Mouse (Mus musculus): ENCODE data around the gene Fem1a. TPM values are rescaled to one million over a fixed set of nuclear protein-coding genes. Genes with fewer than 3 reads are reported as not detected.

Gene Fem1a
- polyA plus RNA-seq, 1 experiment from 2014 or later = 21.8 TPM

DNA sequence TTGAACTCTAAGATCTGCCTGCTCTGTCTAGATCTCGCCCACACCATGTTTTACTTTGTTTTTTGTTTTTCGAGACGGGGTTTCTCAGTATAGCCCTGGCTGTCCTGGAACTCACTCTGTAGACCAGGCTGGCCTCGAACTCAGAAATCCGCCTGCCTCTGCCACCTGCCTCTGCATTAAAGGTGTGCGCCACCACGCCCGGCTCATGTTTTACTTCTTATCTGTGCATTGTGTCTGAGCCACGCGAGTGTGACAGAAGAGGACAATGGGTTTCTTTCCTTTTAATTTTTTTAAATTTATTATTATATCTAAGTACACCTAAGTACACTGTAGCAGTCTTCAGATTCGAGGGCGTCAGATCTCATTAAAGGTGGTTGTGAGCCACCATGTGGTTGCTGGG lies 37.4 kb upstream of the Fem1a start:
- H3K36me3 ChIP-seq (replicated peaks; ENCODE audit: control insufficient read depth, insufficient read depth) = no peaks in the 10 kb centered on the region; the same call in 1 of the 2 replicates
- 52% methylated on average over 12 of the region's 12 CpGs for WGBS
- H3K9me3 ChIP-seq (ENCODE audit: control insufficient read depth, low read length) = no peaks in the 10 kb centered on the region
- no peak for ATAC-seq (ENCODE audit: low FRiP score)
- peak overlapping the region; percentile 85 for H3K4me3 ChIP-seq (replicated peaks; ENCODE audit: low read length)
- H3K4me2 ChIP-seq (replicated peaks) = peak overlapping the region; percentile 90
- no peaks in the 10 kb centered on the region for H3K27me3 ChIP-seq (ENCODE audit: control insufficient read depth, insufficient read depth, low read length)
- DNase-seq (ENCODE audit: low spot score) = no peak
- peak overlapping the region; percentile 86 for H3K27ac ChIP-seq
- H3K4me1 ChIP-seq (replicated peaks; ENCODE audit: control insufficient read depth, insufficient read depth, low read length) = peaks cover 18% of the 10 kb centered on the region
- H3K9ac ChIP-seq = peak overlapping the region; percentile 92

DNA sequence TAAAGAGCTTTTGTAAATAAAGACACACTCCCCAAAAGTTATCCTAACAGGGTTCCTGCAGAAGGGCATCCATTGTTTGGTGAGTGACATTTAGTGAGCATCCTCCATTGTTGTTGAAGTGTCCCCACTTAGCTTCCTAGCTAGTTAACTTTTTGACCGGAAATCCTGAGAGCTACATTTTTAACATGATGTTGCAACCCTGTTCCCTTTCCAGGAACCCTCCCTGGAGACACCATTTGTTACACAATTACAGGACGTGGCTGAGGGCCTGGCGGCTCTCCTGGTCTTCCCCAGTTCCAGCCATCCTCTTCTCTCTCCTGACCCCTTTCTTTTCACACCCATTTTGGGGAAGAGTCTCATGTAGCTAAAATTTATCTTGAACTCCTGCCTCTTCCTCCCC lies 36.8 kb upstream of the Fem1a start:
- Histone ChIP-seq H3K4me1 (replicated peaks; ENCODE audit: control insufficient read depth, insufficient read depth, low read length) (peaks cover 18% of the 10 kb centered on the region), H3K27ac (no peak overlapping the region), H3K9ac (no peak overlapping the region), H3K9me3 (ENCODE audit: control insufficient read depth, low read length) (no peaks in the 10 kb centered on the region), H3K27me3 (ENCODE audit: control insufficient read depth, insufficient read depth, low read length) (no peaks in the 10 kb centered on the region), H3K4me2 (replicated peaks) (no peak overlapping the region), H3K4me3 (replicated peaks; ENCODE audit: low read length) (peak overlapping the region; percentile 85; the same call in 1 of the 2 replicates), H3K36me3 (replicated peaks; ENCODE audit: control insufficient read depth, insufficient read depth) (no peaks in the 10 kb centered on the region; the same call in 1 of the 2 replicates)
- DNase-seq (ENCODE audit: low spot score) (no peak), ATAC-seq (ENCODE audit: low FRiP score) (no peak)
- 75% methylated on average over 3 of the region's 3 CpGs for WGBS

DNA sequence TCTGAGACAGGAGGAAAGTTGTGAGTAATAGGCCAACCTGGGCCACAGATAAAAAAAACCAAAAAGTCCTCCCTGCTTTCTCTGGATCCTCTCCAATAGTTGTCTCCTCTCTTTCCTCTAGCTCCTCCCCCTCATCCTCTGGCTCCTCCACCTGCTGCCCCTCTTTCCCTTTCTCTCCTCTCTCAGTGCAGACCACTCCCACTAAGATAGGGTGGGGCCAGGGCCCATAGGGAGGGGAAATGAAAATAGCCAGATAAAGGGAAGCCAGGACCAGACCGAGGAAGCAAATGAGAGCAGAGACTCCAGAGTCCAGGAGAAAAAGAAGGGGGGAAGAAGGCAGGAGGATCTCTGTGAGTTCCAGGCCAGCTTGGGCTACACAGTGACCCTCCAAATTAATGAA lies 31.7 kb upstream of the Fem1a start:
- Histone ChIP-seq H3K4me3 (replicated peaks; ENCODE audit: low read length) (no peak overlapping the region), H3K9ac (no peak overlapping the region), H3K4me2 (replicated peaks) (no peak overlapping the region), H3K27me3 (ENCODE audit: control insufficient read depth, insufficient read depth, low read length) (no peaks in the 10 kb centered on the region), H3K9me3 (ENCODE audit: control insufficient read depth, low read length) (no peaks in the 10 kb centered on the region), H3K36me3 (replicated peaks; ENCODE audit: control insufficient read depth, insufficient read depth) (no peaks in the 10 kb centered on the region), H3K4me1 (replicated peaks; ENCODE audit: control insufficient read depth, insufficient read depth, low read length) (no peaks in the 10 kb centered on the region), H3K27ac (no peak overlapping the region)
- ATAC-seq (ENCODE audit: low FRiP score) = no peak
- DNase-seq (ENCODE audit: low spot score) = no peak
- WGBS = 47% methylated on average over 1 of the region's 1 CpGs

DNA sequence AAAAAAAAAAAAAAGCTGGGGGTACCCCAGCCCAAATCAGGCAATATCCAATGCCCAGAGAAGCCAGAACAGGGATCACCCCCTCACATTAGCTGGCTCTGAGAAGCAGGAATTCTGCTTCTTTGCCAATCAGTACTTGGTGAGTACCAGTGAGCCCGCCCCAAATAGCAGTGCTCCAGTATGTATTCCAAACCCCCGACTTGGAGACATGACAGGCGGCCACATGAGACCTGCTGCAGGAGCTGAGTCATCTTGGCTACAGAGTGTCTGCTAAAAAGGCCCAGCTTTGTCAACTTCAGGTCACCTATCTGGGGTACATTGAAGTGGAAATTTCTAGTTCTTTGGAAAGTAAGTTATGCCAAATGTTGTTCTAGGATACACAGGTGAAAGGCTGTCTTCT lies 30.0 kb upstream of the Fem1a start:
- no peaks in the 10 kb centered on the region for H3K36me3 ChIP-seq (replicated peaks; ENCODE audit: control insufficient read depth, insufficient read depth)
- H3K4me2 ChIP-seq (replicated peaks) = no peak overlapping the region
- 82% methylated on average over 3 of the region's 3 CpGs for WGBS
- no peak overlapping the region for H3K27ac ChIP-seq
- no peaks in the 10 kb centered on the region for H3K9me3 ChIP-seq (ENCODE audit: control insufficient read depth, low read length)
- no peaks in the 10 kb centered on the region for H3K27me3 ChIP-seq (ENCODE audit: control insufficient read depth, insufficient read depth, low read length)
- DNase-seq (ENCODE audit: low spot score) = no peak
- ATAC-seq (ENCODE audit: low FRiP score) = no peak
- no peaks in the 10 kb centered on the region for H3K4me1 ChIP-seq (replicated peaks; ENCODE audit: control insufficient read depth, insufficient read depth, low read length)
- H3K9ac ChIP-seq = no peak overlapping the region
- no peak overlapping the region for H3K4me3 ChIP-seq (replicated peaks; ENCODE audit: low read length)

DNA sequence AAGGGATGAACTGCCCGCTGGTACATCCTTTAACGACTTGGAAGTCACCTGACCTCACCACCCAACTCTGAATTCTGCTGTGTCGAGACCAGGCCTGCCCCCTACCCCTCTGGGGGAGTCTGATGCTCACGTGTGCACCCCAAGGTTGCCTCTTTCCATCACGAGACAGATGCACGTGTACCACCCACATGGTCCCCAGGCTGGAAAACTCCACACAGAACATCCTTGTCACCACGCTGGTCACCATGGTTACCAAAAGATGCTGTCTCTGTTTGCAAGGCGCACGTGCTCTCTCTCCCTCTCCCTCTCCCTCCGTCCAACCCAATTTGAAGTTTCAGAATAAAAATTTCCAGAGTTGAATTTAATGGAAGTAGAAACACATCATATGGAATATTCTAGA lies 26.7 kb upstream of the Fem1a start:
- H3K9me3 ChIP-seq (ENCODE audit: control insufficient read depth, low read length) = no peaks in the 10 kb centered on the region
- no peak overlapping the region for H3K9ac ChIP-seq
- H3K4me3 ChIP-seq (replicated peaks; ENCODE audit: low read length) = no peak overlapping the region
- peaks cover 10% of the 10 kb centered on the region for H3K4me1 ChIP-seq (replicated peaks; ENCODE audit: control insufficient read depth, insufficient read depth, low read length)
- 57% methylated on average over 10 of the region's 10 CpGs for WGBS
- ATAC-seq (ENCODE audit: low FRiP score) (no peak), DNase-seq (ENCODE audit: low spot score) (no peak)
- H3K4me2 ChIP-seq (replicated peaks) = no peak overlapping the region
- H3K27ac ChIP-seq = no peak overlapping the region
- no peaks in the 10 kb centered on the region for H3K36me3 ChIP-seq (replicated peaks; ENCODE audit: control insufficient read depth, insufficient read depth)
- H3K27me3 ChIP-seq (ENCODE audit: control insufficient read depth, insufficient read depth, low read length) = no peaks in the 10 kb centered on the region

DNA sequence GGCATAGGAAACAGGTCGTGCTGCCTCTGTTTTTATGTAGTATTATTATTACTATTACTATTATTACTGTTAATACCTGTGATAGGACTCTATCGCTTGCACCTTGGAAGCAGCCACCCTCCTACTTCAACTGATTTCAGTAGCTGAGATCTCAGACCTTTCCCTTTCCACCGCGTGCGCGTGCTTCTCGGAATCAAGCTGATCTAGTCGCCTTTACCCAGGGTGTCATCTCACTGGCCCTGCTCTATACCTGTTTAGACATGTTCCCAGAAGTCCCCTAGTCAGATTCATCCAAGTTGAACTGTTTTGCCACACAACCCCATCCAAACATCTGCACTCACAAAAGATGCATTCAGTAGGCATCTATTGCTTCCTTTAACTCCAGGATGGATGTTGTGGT lies 23.2 kb upstream of the Fem1a start:
- H3K36me3 ChIP-seq (replicated peaks; ENCODE audit: control insufficient read depth, insufficient read depth) = no peaks in the 10 kb centered on the region
- peak overlapping the region; percentile 45 for H3K4me2 ChIP-seq (replicated peaks)
- H3K9me3 ChIP-seq (ENCODE audit: control insufficient read depth, low read length) = no peaks in the 10 kb centered on the region
- ATAC-seq (ENCODE audit: low FRiP score) (peak; percentile 37), DNase-seq (ENCODE audit: low spot score) (peak; percentile 16)
- peaks cover 10% of the 10 kb centered on the region for H3K4me1 ChIP-seq (replicated peaks; ENCODE audit: control insufficient read depth, insufficient read depth, low read length)
- H3K27me3 ChIP-seq (ENCODE audit: control insufficient read depth, insufficient read depth, low read length) = no peaks in the 10 kb centered on the region
- no peak overlapping the region for H3K4me3 ChIP-seq (replicated peaks; ENCODE audit: low read length)
- H3K9ac ChIP-seq = 0 out of 2 replicates have a peak overlapping the region, but pooled peaks have one; percentile 7
- H3K27ac ChIP-seq = peak overlapping the region; percentile 58
- WGBS = 48% methylated on average over 8 of the region's 8 CpGs

DNA sequence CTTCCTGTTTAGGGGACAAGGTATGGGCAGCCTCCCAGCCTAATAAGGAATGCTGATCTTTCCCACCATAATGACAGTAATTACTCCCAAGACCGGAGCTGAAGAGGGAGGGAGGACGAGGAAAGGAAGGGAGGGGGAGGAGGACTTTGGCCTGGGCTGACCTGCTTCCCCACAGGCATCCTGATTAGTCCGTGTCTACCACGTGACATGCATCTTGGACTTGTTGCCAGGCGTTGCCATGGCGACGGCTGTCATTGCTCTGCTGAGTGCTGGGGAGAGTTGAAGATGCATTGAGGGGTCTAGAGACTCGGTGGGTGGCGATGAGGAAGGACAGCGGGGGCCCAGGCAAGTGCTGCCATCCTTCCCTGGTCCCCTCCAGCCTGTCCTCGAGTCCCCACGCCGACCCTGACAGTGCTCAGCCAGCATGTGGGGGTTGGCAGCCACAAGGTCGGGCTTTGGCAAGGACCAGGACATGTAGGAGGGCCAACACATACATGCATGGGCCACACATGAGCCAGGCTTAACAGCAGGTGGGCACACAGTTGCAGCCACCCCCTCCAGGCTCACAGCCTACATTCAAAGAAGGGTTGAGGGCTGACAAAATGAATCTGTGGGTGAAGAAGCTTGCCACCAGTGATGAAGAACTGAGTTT lies 22.7 kb upstream of the Fem1a start:
- no peaks in the 10 kb centered on the region for H3K9me3 ChIP-seq (ENCODE audit: control insufficient read depth, low read length)
- no peak overlapping the region for H3K4me3 ChIP-seq (replicated peaks; ENCODE audit: low read length)
- H3K4me1 ChIP-seq (replicated peaks; ENCODE audit: control insufficient read depth, insufficient read depth, low read length) = peaks cover 10% of the 10 kb centered on the region
- no peaks in the 10 kb centered on the region for H3K27me3 ChIP-seq (ENCODE audit: control insufficient read depth, insufficient read depth, low read length)
- H3K9ac ChIP-seq = 0 out of 2 replicates have a peak overlapping the region, but pooled peaks have one; percentile 7
- no peaks in the 10 kb centered on the region for H3K36me3 ChIP-seq (replicated peaks; ENCODE audit: control insufficient read depth, insufficient read depth)
- H3K27ac ChIP-seq = 0 out of 2 replicates have a peak overlapping the region, but pooled peaks have one; percentile 58
- 3% methylated on average over 14 of the region's 14 CpGs for WGBS
- DNase-seq (ENCODE audit: low spot score) (peak; percentile 78), ATAC-seq (ENCODE audit: low FRiP score) (peak; percentile 94)
- H3K4me2 ChIP-seq (replicated peaks) = peak overlapping the region; percentile 45

DNA sequence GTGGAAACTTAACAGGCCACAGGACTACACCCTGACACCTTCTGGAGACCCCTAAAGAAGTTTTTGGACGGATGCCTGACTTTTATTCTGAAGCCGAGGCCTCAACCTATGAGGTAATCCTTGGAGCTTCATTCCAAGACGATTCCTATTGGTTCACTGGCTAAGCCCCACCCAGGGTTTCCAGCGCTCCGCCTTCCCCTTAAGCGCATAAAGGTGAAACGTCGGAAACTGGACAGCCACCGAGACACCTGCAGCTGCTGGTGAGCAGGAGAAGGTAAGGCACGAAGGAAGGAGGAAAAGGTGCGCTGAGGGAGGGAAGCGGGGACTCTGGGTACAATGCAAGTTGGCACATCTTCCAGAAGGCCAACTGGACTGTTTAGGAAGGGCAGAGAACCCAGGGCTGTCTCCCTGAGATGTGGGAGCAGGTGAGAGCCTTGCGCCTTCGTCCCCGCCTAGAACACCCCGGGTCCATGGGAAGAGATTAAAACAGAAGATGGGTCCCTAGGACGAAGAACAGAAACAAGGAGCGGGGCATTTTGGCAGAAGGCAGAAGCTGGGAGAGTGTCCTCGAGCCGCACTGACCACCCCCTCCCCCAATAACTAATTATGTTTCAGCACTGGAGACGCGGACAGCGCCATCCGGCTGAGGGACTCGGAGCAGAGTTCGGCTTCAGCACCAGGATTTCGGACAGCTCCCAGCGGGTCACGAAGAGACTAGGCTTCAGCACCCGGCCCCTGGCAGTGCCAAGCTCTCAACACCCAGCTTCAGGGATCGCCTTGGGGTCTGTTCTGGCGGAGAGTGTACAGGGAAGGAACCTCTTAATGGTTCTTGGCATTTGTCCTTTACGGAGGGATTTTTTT lies 14.8 kb upstream of the Fem1a start:
- H3K27ac ChIP-seq = no peak overlapping the region

DNA sequence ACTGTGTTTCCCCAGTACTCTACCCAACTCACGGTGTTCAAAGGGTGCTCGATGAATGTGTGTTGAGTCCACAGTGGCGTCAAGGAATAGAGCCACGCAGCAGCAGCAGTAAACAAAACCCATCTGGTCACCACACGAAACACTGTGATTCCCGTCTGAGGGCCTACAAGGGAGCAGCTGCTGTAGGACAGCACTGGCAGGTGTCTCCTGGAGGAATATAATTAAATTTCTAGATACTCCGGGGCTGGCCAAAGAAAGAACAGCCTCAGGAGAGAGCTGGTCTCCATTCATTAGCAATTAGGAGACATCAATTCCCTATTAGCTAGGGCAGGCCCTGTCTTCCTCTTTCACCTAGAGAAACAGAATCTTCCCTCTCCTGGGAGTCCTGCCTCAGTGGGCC lies 11.0 kb upstream of the Fem1a start:
- WGBS = 41% methylated on average over 7 of the region's 7 CpGs
- H3K9me3 ChIP-seq (ENCODE audit: control insufficient read depth, low read length) = no peaks in the 10 kb centered on the region
- H3K4me3 ChIP-seq (replicated peaks; ENCODE audit: low read length) = no peak overlapping the region
- H3K27ac ChIP-seq = no peak overlapping the region
- peaks cover 8% of the 10 kb centered on the region for H3K27me3 ChIP-seq (ENCODE audit: control insufficient read depth, insufficient read depth, low read length)
- H3K9ac ChIP-seq = no peak overlapping the region
- DNase-seq (ENCODE audit: low spot score) (no peak), ATAC-seq (ENCODE audit: low FRiP score) (no peak)
- no peak overlapping the region for H3K4me2 ChIP-seq (replicated peaks)
- no peaks in the 10 kb centered on the region; the same call in 1 of the 2 replicates for H3K4me1 ChIP-seq (replicated peaks; ENCODE audit: control insufficient read depth, insufficient read depth, low read length)
- no peaks in the 10 kb centered on the region for H3K36me3 ChIP-seq (replicated peaks; ENCODE audit: control insufficient read depth, insufficient read depth)

More for the DNA sequence above, 14.8 kb upstream of the Fem1a start:
- WGBS = 2% methylated on average over 33 of the region's 33 CpGs
- Histone ChIP-seq H3K9ac (peak overlapping the region; percentile 56), H3K4me3 (replicated peaks; ENCODE audit: low read length) (peak overlapping the region; percentile 41), H3K27me3 (ENCODE audit: control insufficient read depth, insufficient read depth, low read length) (peaks cover 8% of the 10 kb centered on the region), H3K9me3 (ENCODE audit: control insufficient read depth, low read length) (no peaks in the 10 kb centered on the region), H3K36me3 (replicated peaks; ENCODE audit: control insufficient read depth, insufficient read depth) (no peaks in the 10 kb centered on the region), H3K4me2 (replicated peaks) (peak overlapping the region; percentile 55), H3K4me1 (replicated peaks; ENCODE audit: control insufficient read depth, insufficient read depth, low read length) (no peaks in the 10 kb centered on the region; the same call in 1 of the 2 replicates)
- ATAC-seq (ENCODE audit: low FRiP score) (peak; percentile 91), DNase-seq (ENCODE audit: low spot score) (peak; percentile 81)

All from hindbrain, embryonic 14.5 days (tissue).